Mouse (Mus musculus): ENCODE data around the gene Mre11a. TPM values are rescaled to one million over a fixed set of nuclear protein-coding genes. Genes with fewer than 3 reads are reported as not detected.

Gene Mre11a
- total and polyA plus RNA-seq, 3 experiments: 27.7 to 47.3 (median 45.7) TPM

DNA sequence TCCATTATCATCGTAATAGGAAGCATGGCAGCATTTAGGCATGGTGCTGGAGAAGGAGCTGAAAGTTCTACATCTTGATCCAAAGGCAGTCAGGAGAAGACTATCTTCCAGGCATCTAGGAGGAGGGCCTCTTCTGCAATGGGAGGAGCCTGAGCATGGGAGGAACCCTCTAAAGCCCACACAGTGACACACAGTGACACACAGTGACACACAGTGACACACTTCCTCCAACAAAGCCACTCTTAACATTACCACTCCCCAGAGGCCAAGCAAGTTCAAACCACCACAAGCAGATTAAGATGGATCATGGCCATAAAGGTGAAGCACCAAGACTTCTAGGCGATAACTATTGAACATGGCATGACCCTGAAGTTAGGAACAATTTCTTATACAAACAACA is 12.4 kb upstream of the Mre11a start:
- Histone ChIP-seq H3K9ac (ENCODE audit: insufficient read depth, low read depth) (no peak overlapping the region), H3K79me2 (replicated peaks; ENCODE audit: control insufficient read depth, extremely low read depth, insufficient read depth, poor library complexity, severe bottlenecking) (no peaks in the 10 kb centered on the region), H3K36me3 (replicated peaks in 1 of 2; ENCODE audit: control insufficient read depth in 1 of 2, insufficient read depth in 1 of 2, low read length in 1 of 2) (no peaks in the 10 kb centered on the region), H3K9me3 (replicated peaks; ENCODE audit: low read length) (no peaks in the 10 kb centered on the region), H3K4me2 (ENCODE audit: insufficient read depth, low read depth, poor library complexity, severe bottlenecking) (no peak overlapping the region), H3K4me3 (replicated peaks in 1 of 3; ENCODE audit: low read depth in 2 of 3, low read length in 2 of 3, poor library complexity in 1 of 3) (no peak overlapping the region), H3K27me3 (replicated peaks) (no peaks in the 10 kb centered on the region), H3K27ac (ENCODE audit: insufficient read depth, low read depth) (no peak overlapping the region), H3K4me1 (ENCODE audit: control insufficient read depth in 1 of 2, insufficient read depth in 2 of 2) (peaks cover 0 to 9% of the 10 kb centered on the region in 2 experiments; a peak in 2 of 4 replicates)
- in situ Hi-C loops (cut with MboI; ENCODE audit: low pct_ligation_motif_present, low pct_unique_long_range_greater_than_20kb, low sequenced_read_pairs) (no loop called here), dilution Hi-C loops (cut with MboI; ENCODE audit: extremely low pct_ligation_motif_present, extremely low pct_unique_long_range_greater_than_20kb, low sequenced_read_pairs) (no loop called here)
- TF ChIP-seq CHD1 (IDR thresholded peaks at IDR 0.05; ENCODE audit: low read depth, low read length): no peak
- no peak for TF ChIP-seq TCF12 (IDR thresholded peaks at IDR 0.05; ENCODE audit: low read depth, low read length)
- no peak for TF ChIP-seq MYC (IDR thresholded peaks at IDR 0.05; ENCODE audit: low read depth, low read length)
- TF ChIP-seq NELFE (IDR thresholded peaks at IDR 0.05; ENCODE audit: low read depth, low read length): no peak
- no peak for TF ChIP-seq POLR2AphosphoS2 (IDR thresholded peaks at IDR 0.05; ENCODE audit: low read depth, low read length)
- no peak for TF ChIP-seq E2F4 (IDR thresholded peaks at IDR 0.05; ENCODE audit: insufficient replicate concordance, low read depth, low read length)
- no peak for TF ChIP-seq ELF1 (IDR thresholded peaks at IDR 0.05; ENCODE audit: low read depth, low read length)
- TF ChIP-seq UBTF (IDR thresholded peaks at IDR 0.05; ENCODE audit: low read depth, low read length): no peak
- TF ChIP-seq BHLHE40 (IDR thresholded peaks at IDR 0.05; ENCODE audit: low read depth, low read length): no peak
- no peak for TF ChIP-seq RCOR1 (conservative IDR thresholded peaks at IDR 0.05; ENCODE audit: low read depth, low read length)
- TF ChIP-seq EP300 (IDR thresholded peaks at IDR 0.05; ENCODE audit: low read length): no peak
- no peak for TF ChIP-seq KAT2A (IDR thresholded peaks at IDR 0.05; ENCODE audit: insufficient replicate concordance, low read length)
- TF ChIP-seq IRF4 (IDR thresholded peaks at IDR 0.05; ENCODE audit: low read depth, low read length): no peak
- no peak for TF ChIP-seq MAX (IDR thresholded peaks at IDR 0.05; ENCODE audit: low read length)
- no peak for TF ChIP-seq GABPA (IDR thresholded peaks at IDR 0.05; ENCODE audit: insufficient replicate concordance, low read depth, low read length)
- TF ChIP-seq RAD21 (IDR thresholded peaks at IDR 0.05; ENCODE audit: low read depth, low read length): no peak
- no peak for TF ChIP-seq MAZ (IDR thresholded peaks at IDR 0.05; ENCODE audit: low read depth, low read length)
- no peak for DNase-seq (ENCODE audit: extremely low read depth)

DNA sequence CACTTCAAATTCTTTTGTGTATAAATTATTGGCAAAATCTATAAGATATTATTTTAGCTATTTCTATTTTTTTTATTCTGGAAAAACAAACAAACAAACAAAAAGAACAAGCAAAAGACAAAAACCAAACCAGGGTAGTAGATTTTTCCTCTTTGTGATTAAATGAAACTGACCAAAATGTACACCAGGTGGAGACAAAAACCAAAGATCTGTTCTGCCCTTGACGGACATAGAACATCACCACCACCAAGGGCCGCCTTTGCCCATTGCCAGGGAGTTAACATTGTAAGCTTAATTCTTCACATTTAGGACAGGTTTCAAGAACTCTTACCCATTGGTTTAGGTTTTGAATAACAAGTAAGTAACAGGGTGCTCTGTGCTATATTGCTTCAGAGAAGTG is 10.6 kb upstream of the Mre11a start:
- TF ChIP-seq TBP (conservative IDR thresholded peaks at IDR 0.05; ENCODE audit: low read depth, low read length) (no peak), CTCF (conservative IDR thresholded peaks at IDR 0.05 in 1 of 2, IDR thresholded peaks at IDR 0.05 in 1 of 2; ENCODE audit: low read depth in 2 of 2, low read length in 2 of 2) (peak in 1 of 2 experiments; percentile 64; a peak in 2 of 4 replicates), MXI1 (IDR thresholded peaks at IDR 0.05; ENCODE audit: low read depth, low read length) (no peak), SIN3A (IDR thresholded peaks at IDR 0.05; ENCODE audit: low read length) (no peak), SMC3 (IDR thresholded peaks at IDR 0.05; ENCODE audit: low read depth, low read length) (peak; percentile 57), MEF2A (IDR thresholded peaks at IDR 0.05; ENCODE audit: borderline replicate concordance, low read depth, low read length) (no peak), RAD21 (IDR thresholded peaks at IDR 0.05; ENCODE audit: low read depth, low read length) (peak; percentile 62)
- no peak overlapping the region for H3K4me2 ChIP-seq (ENCODE audit: insufficient read depth, low read depth, poor library complexity, severe bottlenecking)
- dilution Hi-C loops (cut with MboI; ENCODE audit: extremely low pct_ligation_motif_present, extremely low pct_unique_long_range_greater_than_20kb, low sequenced_read_pairs) (no loop called here), in situ Hi-C loops (cut with MboI; ENCODE audit: low pct_ligation_motif_present, low pct_unique_long_range_greater_than_20kb, low sequenced_read_pairs) (no loop called here)
- H3K9ac ChIP-seq (ENCODE audit: insufficient read depth, low read depth): no peak overlapping the region
- no peaks in the 10 kb centered on the region for H3K27me3 ChIP-seq (replicated peaks)
- H3K36me3 ChIP-seq (replicated peaks in 1 of 2; ENCODE audit: control insufficient read depth in 1 of 2, insufficient read depth in 1 of 2, low read length in 1 of 2): peaks cover 0 to under 1% of the 10 kb centered on the region in 2 experiments
- no peak for DNase-seq (ENCODE audit: extremely low read depth)
- no peak overlapping the region for H3K4me3 ChIP-seq (replicated peaks in 1 of 3; ENCODE audit: low read depth in 2 of 3, low read length in 2 of 3, poor library complexity in 1 of 3)
- peaks cover 0 to 14% of the 10 kb centered on the region in 2 experiments; a peak in 2 of 4 replicates for H3K4me1 ChIP-seq (ENCODE audit: control insufficient read depth in 1 of 2, insufficient read depth in 2 of 2)
- no peak overlapping the region for H3K27ac ChIP-seq (ENCODE audit: insufficient read depth, low read depth)
- H3K9me3 ChIP-seq (replicated peaks; ENCODE audit: low read length): no peaks in the 10 kb centered on the region
- H3K79me2 ChIP-seq (replicated peaks; ENCODE audit: control insufficient read depth, extremely low read depth, insufficient read depth, poor library complexity, severe bottlenecking): no peaks in the 10 kb centered on the region

Measured in CH12.LX (cell line).